In the genomic region with DNA sequence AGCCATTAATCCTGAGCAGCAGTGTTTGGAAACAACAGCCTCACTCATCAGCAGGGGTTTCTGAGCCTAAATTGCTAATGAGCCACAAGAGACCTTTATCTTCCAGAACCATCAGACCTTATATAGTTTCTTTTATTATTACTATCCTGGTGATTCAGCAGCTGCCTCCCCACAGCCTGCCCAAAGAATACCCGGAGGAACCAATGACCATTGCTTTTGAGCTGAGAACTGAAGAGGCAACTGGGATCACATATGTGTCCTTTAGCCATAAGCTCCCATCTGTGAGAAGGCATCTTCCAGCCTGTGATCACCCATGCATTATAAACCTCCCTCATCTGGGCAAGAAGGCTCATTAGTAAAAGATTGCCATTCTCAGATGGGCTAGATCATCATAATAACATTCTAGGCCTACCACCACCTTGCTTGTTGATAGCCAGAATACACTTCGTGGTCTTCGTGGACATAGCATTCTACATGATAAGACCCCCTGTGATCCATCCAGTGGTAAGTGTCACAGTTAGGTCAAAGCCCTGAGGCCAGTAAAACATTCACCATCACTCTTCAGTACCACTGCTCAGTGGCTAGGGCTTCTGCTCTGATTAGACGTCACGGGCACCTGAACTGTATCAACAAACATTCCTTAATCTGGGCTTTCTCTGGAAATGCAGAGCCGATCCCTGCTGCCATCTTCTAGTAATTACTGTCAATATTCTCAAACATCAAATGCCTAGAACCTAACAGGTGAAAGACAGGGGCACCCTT, we compare ENCODE assay signal across 31 mouse cellular contexts.
DNase-seq lines count a peak whose midpoint lies in the region; ATAC-seq and TF ChIP-seq lines count a peak whose summit lies in the region.
"Had no signal": no experiment of that assay in that cellular context is flagged by ENCODE, and none has a peak within 500 bp of the region (broad histone marks: within the 10 kb centered on the region; RNA-seq: fewer than 3 reads in every experiment).

No protein-coding gene starts in this region.

- no peak overlapping the region for H3K9ac ChIP-seq in hindbrain, embryonic 11.5 days (ENCODE audit: low read depth, low read length)
- no peak overlapping the region for H3K9ac ChIP-seq in hindbrain, embryonic 14.5 days
- no peak overlapping the region for H3K9ac ChIP-seq in midbrain, embryonic 11.5 days (ENCODE audit: low read length)
- H3K9ac ChIP-seq: embryonic facial prominence, embryonic 15.5 days; forebrain, embryonic 12.5 days; forebrain, postnatal 0 days; heart, embryonic 15.5 days; hindbrain, embryonic 15.5 days; intestine, embryonic 15.5 days; liver, embryonic 14.5 days; neural tube, embryonic 13.5 days had no signal

- no peak overlapping the region for H3K4me2 ChIP-seq in hindbrain, embryonic 11.5 days (replicated peaks; ENCODE audit: low read depth, low read length)
- H3K4me2 ChIP-seq in hindbrain, embryonic 14.5 days (replicated peaks) = no peak overlapping the region
- H3K4me2 ChIP-seq in midbrain, embryonic 11.5 days = no peak overlapping the region
- H3K4me2 ChIP-seq: embryonic facial prominence, embryonic 15.5 days; forebrain, embryonic 12.5 days; heart, embryonic 15.5 days; hindbrain, embryonic 15.5 days; intestine, embryonic 15.5 days; neural tube, embryonic 13.5 days had no signal

- DNase-seq in hindbrain, embryonic 11.5 days (ENCODE audit: low spot score) = no peak
- DNase-seq in hindbrain, embryonic 14.5 days (ENCODE audit: low spot score) = no peak
- DNase-seq in midbrain, embryonic 11.5 days (ENCODE audit: low spot score, missing footprints) = peak; percentile 73
- no peak for DNase-seq in midbrain, embryonic 10.5 days (ENCODE audit: low spot score)
- no peak for DNase-seq in testis, postnatal 14 days (ENCODE audit: low spot score)
- DNase-seq in ovary, postnatal 10 days (ENCODE audit: low spot score) = no peak
- no peak for DNase-seq in thymus, postnatal 36 days
- DNase-seq: adrenal gland, postnatal 25 days; cerebellum, adult 2 months; cerebellum, postnatal 25 days; forebrain, postnatal 0 days; gastrocnemius, postnatal 10 days; kidney, adult 9 months; kidney, postnatal 25 days; liver; lung, adult 2 months; lung, postnatal 10 days; midbrain, embryonic 14.5 days; right cerebral cortex, postnatal 4 days had no signal

- no peaks in the 10 kb centered on the region for H3K27me3 ChIP-seq in hindbrain, embryonic 11.5 days (ENCODE audit: control insufficient read depth, insufficient read depth, low read length)
- no peaks in the 10 kb centered on the region for H3K27me3 ChIP-seq in hindbrain, embryonic 14.5 days (ENCODE audit: control insufficient read depth, insufficient read depth, low read length)
- no peaks in the 10 kb centered on the region for H3K27me3 ChIP-seq in midbrain, embryonic 11.5 days (ENCODE audit: control insufficient read depth, insufficient read depth, low read length)
- H3K27me3 ChIP-seq in midbrain, embryonic 10.5 days (ENCODE audit: low read depth, poor library complexity, severe bottlenecking) = no peaks in the 10 kb centered on the region
- no peaks in the 10 kb centered on the region for H3K27me3 ChIP-seq in testis, adult 2 months (ENCODE audit: control insufficient read depth, insufficient read depth, low read length)
- H3K27me3 ChIP-seq: embryonic facial prominence, embryonic 15.5 days; forebrain, embryonic 12.5 days; heart, embryonic 15.5 days; hindbrain, embryonic 15.5 days; intestine, embryonic 15.5 days; neural tube, embryonic 13.5 days had no signal

- H3K4me1 ChIP-seq in hindbrain, embryonic 11.5 days (replicated peaks; ENCODE audit: control insufficient read depth, insufficient read depth, low read length) = no peaks in the 10 kb centered on the region
- H3K4me1 ChIP-seq in hindbrain, embryonic 14.5 days (replicated peaks; ENCODE audit: control insufficient read depth, insufficient read depth, low read length) = no peaks in the 10 kb centered on the region
- H3K4me1 ChIP-seq in midbrain, embryonic 11.5 days (ENCODE audit: control insufficient read depth, insufficient read depth, low read length) = peaks cover 3% of the 10 kb centered on the region; the same call in 1 of the 2 replicates
- H3K4me1 ChIP-seq in midbrain, embryonic 10.5 days = peaks cover 7% of the 10 kb centered on the region
- no peaks in the 10 kb centered on the region for H3K4me1 ChIP-seq in testis, adult 2 months (ENCODE audit: control insufficient read depth, insufficient read depth, low read length)
- H3K4me1 ChIP-seq: embryonic facial prominence, embryonic 15.5 days; forebrain, embryonic 12.5 days; heart, embryonic 15.5 days; hindbrain, embryonic 15.5 days; intestine, embryonic 15.5 days had no signal

- no peak overlapping the region for H3K27ac ChIP-seq in hindbrain, embryonic 11.5 days (ENCODE audit: low read depth, low read length)
- H3K27ac ChIP-seq in hindbrain, embryonic 14.5 days = no peak overlapping the region
- H3K27ac ChIP-seq in midbrain, embryonic 11.5 days (ENCODE audit: low read depth, low read length) = no peak overlapping the region
- no peak overlapping the region for H3K27ac ChIP-seq in midbrain, embryonic 10.5 days (replicated peaks)
- no peak overlapping the region for H3K27ac ChIP-seq in testis, adult 2 months (ENCODE audit: control insufficient read depth, insufficient read depth, low read depth, low read length)
- H3K27ac ChIP-seq: embryonic facial prominence, embryonic 10.5 days; embryonic facial prominence, embryonic 15.5 days; forebrain, embryonic 12.5 days; heart, embryonic 10.5 days; heart, embryonic 15.5 days; hindbrain, embryonic 15.5 days; intestine, embryonic 15.5 days; liver, embryonic 14.5 days; macrophage; neural tube, embryonic 13.5 days; stomach, postnatal 0 days had no signal

- 75% methylated on average over 6 of the region's 6 CpGs for WGBS in hindbrain, embryonic 11.5 days
- 77% methylated on average over 6 of the region's 6 CpGs for WGBS in hindbrain, embryonic 14.5 days
- 84% methylated on average over 6 of the region's 6 CpGs for WGBS in midbrain, embryonic 11.5 days
- WGBS in midbrain, embryonic 10.5 days = 85% methylated on average over 6 of the region's 6 CpGs

- H3K36me3 ChIP-seq in hindbrain, embryonic 11.5 days (ENCODE audit: control insufficient read depth, insufficient read depth, low read length) = no peaks in the 10 kb centered on the region
- no peaks in the 10 kb centered on the region for H3K36me3 ChIP-seq in hindbrain, embryonic 14.5 days (replicated peaks; ENCODE audit: control insufficient read depth, insufficient read depth)
- no peaks in the 10 kb centered on the region for H3K36me3 ChIP-seq in midbrain, embryonic 11.5 days (ENCODE audit: control insufficient read depth, insufficient read depth, low read length)
- peaks cover under 1% of the 10 kb centered on the region; the same call in 1 of the 2 replicates for H3K36me3 ChIP-seq in midbrain, embryonic 10.5 days
- no peaks in the 10 kb centered on the region for H3K36me3 ChIP-seq in testis, adult 2 months (ENCODE audit: control insufficient read depth, insufficient read depth, low read length)
- H3K36me3 ChIP-seq: embryonic facial prominence, embryonic 15.5 days; forebrain, embryonic 12.5 days; heart, embryonic 10.5 days; heart, embryonic 15.5 days; hindbrain, embryonic 15.5 days; intestine, embryonic 15.5 days; neural tube, embryonic 13.5 days had no signal

- ATAC-seq in hindbrain, embryonic 11.5 days (ENCODE audit: low FRiP score) = peak; percentile 70
- no peak for ATAC-seq in hindbrain, embryonic 14.5 days (ENCODE audit: low FRiP score)
- peak; percentile 38; the same call in 1 of the 2 replicates for ATAC-seq in midbrain, embryonic 11.5 days (ENCODE audit: low FRiP score)
- ATAC-seq: forebrain, postnatal 0 days; intestine, embryonic 15.5 days had no signal

- no peaks in the 10 kb centered on the region for H3K9me3 ChIP-seq in hindbrain, embryonic 11.5 days (ENCODE audit: control insufficient read depth, low read length)
- no peaks in the 10 kb centered on the region for H3K9me3 ChIP-seq in hindbrain, embryonic 14.5 days (ENCODE audit: control insufficient read depth, low read length)
- no peaks in the 10 kb centered on the region for H3K9me3 ChIP-seq in midbrain, embryonic 11.5 days (ENCODE audit: control insufficient read depth, low read length)
- no peaks in the 10 kb centered on the region for H3K9me3 ChIP-seq in midbrain, embryonic 10.5 days (replicated peaks)
- H3K9me3 ChIP-seq: embryonic facial prominence, embryonic 10.5 days; embryonic facial prominence, embryonic 15.5 days; forebrain, embryonic 12.5 days; heart, embryonic 10.5 days; heart, embryonic 15.5 days; hindbrain, embryonic 15.5 days; intestine, embryonic 15.5 days; neural tube, embryonic 13.5 days had no signal

- no peak for TF ChIP-seq POLR2A in testis, adult 2 months (IDR thresholded peaks at IDR 0.05; ENCODE audit: control insufficient read depth, low read depth, low read length)

- TF ChIP-seq CTCF in testis, adult 2 months (IDR thresholded peaks at IDR 0.05; ENCODE audit: control insufficient read depth, insufficient read depth, insufficient replicate concordance, low read depth, low read length) = no peak

- H3K4me3 ChIP-seq in hindbrain, embryonic 11.5 days (ENCODE audit: low read depth, low read length) = no peak overlapping the region
- no peak overlapping the region for H3K4me3 ChIP-seq in hindbrain, embryonic 14.5 days (replicated peaks; ENCODE audit: low read length)
- no peak overlapping the region for H3K4me3 ChIP-seq in midbrain, embryonic 11.5 days (ENCODE audit: low read depth, low read length)
- no peak overlapping the region for H3K4me3 ChIP-seq in midbrain, embryonic 10.5 days
- peak overlapping the region; percentile 35; the same call in 1 of the 2 replicates for H3K4me3 ChIP-seq in testis, adult 2 months (ENCODE audit: control insufficient read depth, low read depth, low read length)
- H3K4me3 ChIP-seq: embryonic facial prominence, embryonic 10.5 days; embryonic facial prominence, embryonic 15.5 days; forebrain, embryonic 12.5 days; heart, embryonic 10.5 days; heart, embryonic 15.5 days; hindbrain, embryonic 15.5 days; intestine, embryonic 15.5 days; neural tube, embryonic 13.5 days had no signal
